Mouse (Mus musculus): ENCODE results near the gene Hist2h3c1. TPM values are rescaled to one million over a fixed set of nuclear protein-coding genes. Genes with fewer than 3 reads are reported as not detected.
"Not testable (repeated sequence)": the region's sequence is repeated elsewhere in the genome, so short reads cannot be mapped to it uniquely, and the experiment has no call there.

Hist2h3c1 gene
- polyA plus RNA-seq, 1 experiment from 2014 or later = 1.3 TPM

- WGBS = 83% methylated on average over 3 of the region's 3 CpGs
Measured at GRCm38 (mm10) chr3:96290727-96291126, 44.2 kb downstream of the Hist2h3c1 start.

GRCm38 (mm10) chr3:96292641-96293040 lies 46.2 kb downstream of the Hist2h3c1 start:
- no peaks in the 10 kb centered on the region for H3K27me3 ChIP-seq (ENCODE audit: control insufficient read depth, insufficient read depth, low read length)
- H3K4me1 ChIP-seq (ENCODE audit: control insufficient read depth, insufficient read depth, low read length) = no peaks in the 10 kb centered on the region
- H3K36me3 ChIP-seq (ENCODE audit: control insufficient read depth, insufficient read depth, low read length) = no peaks in the 10 kb centered on the region
- no peaks in the 10 kb centered on the region for H3K9me3 ChIP-seq (replicated peaks; ENCODE audit: control insufficient read depth, low read length)
- H3K9ac ChIP-seq (ENCODE audit: low read length) = peak overlapping the region; percentile 31; the same call in 1 of the 2 replicates
- H3K27ac ChIP-seq (ENCODE audit: low read length) = no peak overlapping the region
- H3K4me2 ChIP-seq (ENCODE audit: low read depth, low read length) = no peak overlapping the region
- 63% methylated on average over 6 of the region's 6 CpGs for WGBS
- no peak for ATAC-seq (ENCODE audit: insufficient read depth, low FRiP score)
- H3K4me3 ChIP-seq (replicated peaks; ENCODE audit: low read length) = no peak overlapping the region

More at GRCm38 (mm10) chr3:96290727-96291126, 44.2 kb downstream of the Hist2h3c1 start:
- H3K36me3 ChIP-seq (ENCODE audit: control insufficient read depth, insufficient read depth, low read length); ATAC-seq (ENCODE audit: insufficient read depth, low FRiP score); H3K4me1 ChIP-seq (ENCODE audit: control insufficient read depth, insufficient read depth, low read length); H3K4me3 ChIP-seq (replicated peaks; ENCODE audit: low read length); H3K9me3 ChIP-seq (replicated peaks; ENCODE audit: control insufficient read depth, low read length); H3K27me3 ChIP-seq (ENCODE audit: control insufficient read depth, insufficient read depth, low read length); H3K9ac ChIP-seq (ENCODE audit: low read length); H3K27ac ChIP-seq (ENCODE audit: low read length); H3K4me2 ChIP-seq (ENCODE audit: low read depth, low read length): not testable (repeated sequence)

- Histone ChIP-seq H3K4me2 (ENCODE audit: low read depth, low read length) (no peak overlapping the region), H3K4me3 (replicated peaks; ENCODE audit: low read length) (no peak overlapping the region), H3K4me1 (ENCODE audit: control insufficient read depth, insufficient read depth, low read length) (no peaks in the 10 kb centered on the region), H3K36me3 (ENCODE audit: control insufficient read depth, insufficient read depth, low read length) (no peaks in the 10 kb centered on the region), H3K27ac (ENCODE audit: low read length) (no peak overlapping the region), H3K9ac (ENCODE audit: low read length) (no peak overlapping the region), H3K9me3 (replicated peaks; ENCODE audit: control insufficient read depth, low read length) (no peaks in the 10 kb centered on the region), H3K27me3 (ENCODE audit: control insufficient read depth, insufficient read depth, low read length) (no peaks in the 10 kb centered on the region)
- ATAC-seq (ENCODE audit: insufficient read depth, low FRiP score) = no peak
- 54% methylated on average over 5 of the region's 5 CpGs for WGBS
Measured at GRCm38 (mm10) chr3:96293368-96293767, 46.9 kb downstream of the Hist2h3c1 start.

GRCm38 (mm10) chr3:96293787-96294186 lies 47.3 kb downstream of the Hist2h3c1 start, which contains the start of gene Fcgr1:
TSS of gene Fcgr1 (minus strand) at chr3:96293969.
- 73% methylated on average over 4 of the region's 4 CpGs for WGBS
- Histone ChIP-seq H3K9me3 (replicated peaks; ENCODE audit: control insufficient read depth, low read length) (no peaks in the 10 kb centered on the region), H3K27ac (ENCODE audit: low read length) (no peak within 1 kb of the TSS), H3K36me3 (ENCODE audit: control insufficient read depth, insufficient read depth, low read length) (no peaks in the 10 kb centered on the region), H3K4me2 (ENCODE audit: low read depth, low read length) (no peak within 1 kb of the TSS), H3K27me3 (ENCODE audit: control insufficient read depth, insufficient read depth, low read length) (no peaks in the 10 kb centered on the region), H3K4me3 (replicated peaks; ENCODE audit: low read length) (no peak within 1 kb of the TSS), H3K9ac (ENCODE audit: low read length) (0 out of 2 replicates have a peak within 1 kb of the TSS, but pooled peaks have one; percentile 31), H3K4me1 (ENCODE audit: control insufficient read depth, insufficient read depth, low read length) (no peaks in the 10 kb centered on the region)
- no peak for ATAC-seq (ENCODE audit: insufficient read depth, low FRiP score)

Small RNA genes lying within 50 kb of the gene (microRNA-seq; reads per million reads assigned to microRNA genes)
- gene Gm44492 (not detected), gene Gm47311 (not detected), gene Gm47313 (not detected)

Other genes starting within 250 kb of the Hist2h3c1 start
- gene Vps45, start 188.2 kb upstream of the Hist2h3c1 start, polyA plus RNA-seq (2015; fragmentation: Nextera tagmentation; extraction: Ambion mirVana) = 31.7 and 39.6 TPM in 2 replicates
- gene Otud7b, start 142.2 kb upstream of the Hist2h3c1 start, polyA plus RNA-seq (2015; fragmentation: Nextera tagmentation; extraction: Ambion mirVana) = 11.8 and 13.1 TPM in 2 replicates
- 19.4 and 21.2 TPM in 2 replicates for gene Mtmr11, start 84.7 kb upstream of the Hist2h3c1 start, polyA plus RNA-seq (2015; fragmentation: Nextera tagmentation; extraction: Ambion mirVana)
- gene Sf3b4, start 74.4 kb upstream of the Hist2h3c1 start, polyA plus RNA-seq (2015; fragmentation: Nextera tagmentation; extraction: Ambion mirVana) = 124 and 125 TPM in 2 replicates
- 4.1 and 4.4 TPM in 2 replicates for gene Sv2a, start 65.5 kb upstream of the Hist2h3c1 start, polyA plus RNA-seq (2015; fragmentation: Nextera tagmentation; extraction: Ambion mirVana)
- 46.8 and 50.0 TPM in 2 replicates for gene Bola1, start 27.0 kb upstream of the Hist2h3c1 start, polyA plus RNA-seq (2015; fragmentation: Nextera tagmentation; extraction: Ambion mirVana)
- gene Hist2h2ab, start 26.8 kb upstream of the Hist2h3c1 start, polyA plus RNA-seq (2015; fragmentation: Nextera tagmentation; extraction: Ambion mirVana) = 0.92 TPM in 1 of 2 replicates, not detected in the other
- 2.9 and 6.3 TPM in 2 replicates for gene Hist2h2ac, start 25.8 kb upstream of the Hist2h3c1 start, polyA plus RNA-seq (2015; fragmentation: Nextera tagmentation; extraction: Ambion mirVana)
- gene Hist2h2be, start 25.6 kb upstream of the Hist2h3c1 start, polyA plus RNA-seq (2015; fragmentation: Nextera tagmentation; extraction: Ambion mirVana) = 9.3 and 10.6 TPM in 2 replicates
- 2.6 TPM in 1 of 2 replicates, not detected in the other for gene Hist2h3c2, start 7.6 kb upstream of the Hist2h3c1 start, polyA plus RNA-seq (2015; fragmentation: Nextera tagmentation; extraction: Ambion mirVana)
- 49.4 and 53.3 TPM in 2 replicates for gene Hist2h2aa2, start 6.4 kb upstream of the Hist2h3c1 start, polyA plus RNA-seq (2015; fragmentation: Nextera tagmentation; extraction: Ambion mirVana)
- 19.4 and 20.8 TPM in 2 replicates for gene Hist2h2aa1, start 1.2 kb upstream of the Hist2h3c1 start, polyA plus RNA-seq (2015; fragmentation: Nextera tagmentation; extraction: Ambion mirVana)
- gene Hist2h4, start 16.6 kb downstream of the Hist2h3c1 start, polyA plus RNA-seq (2015; fragmentation: Nextera tagmentation; extraction: Ambion mirVana) = 7.8 and 8.6 TPM in 2 replicates
- 29.8 and 39.2 TPM in 2 replicates for gene Hist2h3b, start 22.0 kb downstream of the Hist2h3c1 start, polyA plus RNA-seq (2015; fragmentation: Nextera tagmentation; extraction: Ambion mirVana)
- gene Hist2h2bb, start 23.1 kb downstream of the Hist2h3c1 start, polyA plus RNA-seq (2015; fragmentation: Nextera tagmentation; extraction: Ambion mirVana) = 7.3 and 12.4 TPM in 2 replicates
- 3.0 and 3.4 TPM in 2 replicates for gene Fcgr1, start 47.3 kb downstream of the Hist2h3c1 start, polyA plus RNA-seq (2015; fragmentation: Nextera tagmentation; extraction: Ambion mirVana)
- gene BC107364, start 205.6 kb downstream of the Hist2h3c1 start, polyA plus RNA-seq (2015; fragmentation: Nextera tagmentation; extraction: Ambion mirVana) = 0.17 and 0.29 TPM in 2 replicates

Data from stomach, embryonic 16.5 days (tissue).